Mouse (Mus musculus) liver, adult 2 months (tissue): ENCODE measurements around the gene Crhr1.

Source experiments
- CTCF ChIP-seq: fragments of 200-500 bp; IDR thresholded peaks from 2 replicates; pipeline ENCODE4 v1.5.1; 2011; ENCODE audit warnings: low read depth, low read length, control low read depth
- POLR2A ChIP-seq: fragments of 200-500 bp; IDR thresholded peaks from 2 replicates; pipeline ENCODE4 v1.6.1; 2011; ENCODE audit warnings: low read length, control low read depth; ENCODE audit not compliant: insufficient read depth; ENCODE audit errors: extremely low read depth

GRCm38 (mm10) chr11:104088519-104088918, 44.1 kb upstream of the Crhr1 start:
- no peak for TF ChIP-seq CTCF
- no peak for TF ChIP-seq POLR2A
